Mouse (Mus musculus): ENCODE results near the gene Nme6.
A peak's percentile ranks its signal among the peaks of the same experiment; 100 is the strongest.

The Nme6 gene

DNA sequence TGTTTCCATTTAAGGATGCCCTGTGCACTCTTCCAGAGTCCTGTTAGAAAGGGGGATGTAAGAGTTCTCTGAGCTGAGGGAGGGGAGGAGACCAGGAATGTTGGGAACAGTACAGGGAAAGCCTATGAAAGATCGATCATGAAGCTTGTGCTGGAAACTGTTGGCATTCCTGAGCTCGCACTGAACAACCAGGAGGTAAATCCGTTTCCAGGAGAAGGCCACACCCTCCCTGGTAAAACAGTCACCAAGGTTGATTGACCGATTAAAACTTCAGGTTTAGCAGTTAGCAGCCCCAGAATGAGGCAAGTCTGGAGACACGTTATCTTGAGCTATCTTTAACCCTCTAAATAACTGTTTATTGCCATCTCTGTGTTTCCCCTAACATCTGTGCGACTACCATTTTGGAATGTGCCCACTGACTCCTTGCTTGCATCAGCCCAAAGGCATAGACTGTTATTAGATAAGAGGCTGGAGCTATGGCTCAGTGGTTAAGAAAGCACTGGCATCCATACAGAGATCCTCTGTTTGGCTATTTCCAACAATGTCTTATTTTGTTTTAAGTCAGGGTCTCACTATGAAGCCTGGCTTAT is 38.5 kb downstream of the Nme6 start:
- DNase-seq (ENCODE audit: low read depth, low spot score): peak; percentile 70

DNA sequence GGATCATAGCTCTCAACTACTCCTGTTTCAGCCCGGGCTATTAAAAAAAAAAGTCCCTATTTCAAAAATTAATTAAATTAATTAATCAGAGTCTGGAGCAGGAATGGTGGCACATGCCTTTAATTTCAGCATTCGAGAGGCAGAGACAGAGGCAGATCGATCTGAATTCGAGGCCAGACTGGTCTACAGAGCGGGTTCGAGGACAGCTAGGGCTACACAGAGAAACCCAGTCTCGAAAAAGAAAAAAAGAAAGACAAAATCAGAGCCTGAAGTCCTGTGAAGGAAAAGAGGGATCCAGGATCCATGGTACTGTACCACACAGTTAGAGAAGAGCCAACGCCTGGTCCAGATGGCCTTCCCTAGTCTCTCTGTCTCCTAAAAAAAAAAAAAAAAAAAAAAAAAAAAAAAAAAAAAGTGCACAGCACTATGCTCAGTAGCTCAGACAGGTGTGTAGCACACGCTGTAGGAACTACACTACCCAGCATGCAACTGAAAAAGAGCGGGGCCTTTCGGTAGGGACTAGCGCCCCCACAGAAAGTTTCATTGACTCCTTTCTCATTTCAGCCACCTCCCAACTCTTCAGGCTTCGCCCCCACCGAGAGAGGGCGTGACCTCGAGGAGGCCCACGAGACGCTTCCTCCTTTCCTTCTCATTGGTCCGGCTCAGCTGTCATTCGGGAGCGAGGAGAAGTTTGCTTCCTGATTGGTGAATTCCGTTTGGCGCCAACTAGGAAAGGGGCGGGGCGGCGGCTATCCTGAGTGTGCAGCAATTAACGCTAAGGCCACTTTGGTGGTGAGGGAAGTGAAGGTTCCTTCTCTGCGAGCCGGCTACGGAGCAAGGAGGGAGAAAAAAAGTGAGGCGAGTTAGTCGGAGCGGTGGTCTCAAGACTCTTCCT is 42.5 kb downstream of the Nme6 start, which contains the start of gene Cdc25a:
Gene Cdc25a (plus strand): TSS at position 783 of the 895 bp plus-strand sequence.
- DNase-seq (ENCODE audit: low read depth, low spot score): peak; percentile 100

GRCm38 (mm10) chr9:109875695-109876601 is 43.4 kb downstream of the Nme6 start:
- DNase-seq (ENCODE audit: low read depth, low spot score): no peak

GRCm38 (mm10) chr9:109876756-109877155 is 44.2 kb downstream of the Nme6 start:
- peak; percentile 40 for DNase-seq (ENCODE audit: low read depth, low spot score)

DNA sequence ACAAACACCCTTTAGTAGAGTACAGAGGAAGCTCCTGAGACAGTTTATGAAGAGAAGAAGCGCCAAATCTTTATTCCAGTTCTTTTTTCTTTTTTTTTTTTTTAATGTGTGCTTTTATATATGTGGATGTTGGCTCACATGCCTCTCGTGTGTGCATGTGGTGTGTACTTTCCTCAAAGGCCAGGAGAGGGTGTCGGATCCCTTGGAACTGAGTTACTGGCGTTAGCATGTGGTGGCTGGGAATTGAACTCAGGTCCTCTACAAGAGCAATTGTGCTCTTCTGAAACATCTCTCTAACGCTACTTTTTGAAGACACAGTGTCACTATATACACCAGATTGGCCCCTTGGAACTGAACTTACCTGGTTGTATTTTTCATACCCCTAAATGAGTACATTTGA is 45.1 kb downstream of the Nme6 start:
- peak; percentile 59 for DNase-seq (ENCODE audit: low read depth, low spot score)

- no peak for DNase-seq (ENCODE audit: low read depth, low spot score)
Observed at GRCm38 (mm10) chr9:109879305-109879704, 46.8 kb downstream of the Nme6 start.

DNA sequence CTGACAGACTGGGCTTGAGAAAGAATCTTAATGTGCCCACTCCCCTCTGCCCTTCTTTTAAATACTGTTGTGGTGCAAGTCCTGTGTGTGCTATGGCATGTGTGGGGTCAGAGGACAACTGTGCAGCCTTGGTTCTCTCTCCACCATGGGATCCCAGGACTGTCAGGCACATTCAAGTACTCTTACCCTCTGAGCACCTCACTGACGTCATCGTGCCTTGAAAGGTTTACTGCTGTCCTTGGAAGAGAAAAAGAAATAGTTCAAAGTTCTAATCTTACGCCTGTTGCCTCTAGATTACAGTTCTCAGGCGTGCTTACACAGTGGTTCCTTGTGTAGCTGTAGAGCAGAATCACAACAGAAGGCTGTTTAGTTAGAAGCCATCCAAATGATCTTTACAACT is 53.7 kb downstream of the Nme6 start:
- no peak for DNase-seq (ENCODE audit: low read depth, low spot score)

DNA sequence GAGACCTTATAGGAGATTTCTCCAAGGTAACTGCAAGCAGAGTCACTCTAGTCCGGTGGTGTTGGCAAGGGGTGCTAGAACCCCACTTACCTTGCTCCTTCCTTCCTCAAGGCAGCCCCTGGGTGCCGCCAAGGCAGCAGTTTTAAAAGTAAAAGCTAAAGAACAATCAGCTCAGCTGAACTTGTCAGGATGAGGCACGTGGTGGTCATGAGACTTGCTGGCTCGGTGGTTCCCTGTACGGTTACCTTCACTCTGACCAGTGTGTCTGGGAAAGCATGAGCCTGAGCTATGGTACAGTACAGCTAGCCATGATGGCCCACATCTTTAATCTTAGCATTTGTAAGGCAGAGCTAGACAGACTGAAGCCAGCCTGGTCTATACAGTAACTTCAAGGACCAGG is 54.8 kb downstream of the Nme6 start:
- DNase-seq (ENCODE audit: low read depth, low spot score): no peak

DNA sequence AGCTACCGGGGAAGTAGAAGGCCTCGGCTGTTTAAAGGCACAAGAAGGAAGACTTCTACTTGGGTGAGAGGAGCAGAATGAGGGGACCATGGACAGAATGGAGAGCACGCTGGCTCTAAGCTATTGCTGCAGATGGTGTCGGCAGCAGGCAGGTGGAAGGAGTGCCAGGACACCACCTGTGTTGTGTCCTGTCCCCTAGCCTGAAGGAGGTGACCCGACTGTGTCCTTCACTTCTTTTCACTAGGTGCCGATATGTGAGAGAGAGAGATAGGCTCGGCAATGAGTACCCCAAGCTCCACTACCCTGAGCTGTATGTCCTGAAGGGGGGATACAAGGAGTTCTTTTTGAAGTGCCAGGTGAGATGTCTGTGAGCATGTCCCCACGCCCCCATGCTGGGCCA is 59.0 kb downstream of the Nme6 start:
- no peak for DNase-seq (ENCODE audit: low read depth, low spot score)

Measured in ZHBTc4 (cell line).